Mouse (Mus musculus): Measurements from ENCODE around the gene Trappc3l. TPM values are rescaled to one million over a fixed set of nuclear protein-coding genes. Genes with fewer than 3 reads are reported as not detected.

Gene Trappc3l
- total RNA-seq, 2 experiments from 2014 or later = 0.27 to 0.55 TPM

DNA sequence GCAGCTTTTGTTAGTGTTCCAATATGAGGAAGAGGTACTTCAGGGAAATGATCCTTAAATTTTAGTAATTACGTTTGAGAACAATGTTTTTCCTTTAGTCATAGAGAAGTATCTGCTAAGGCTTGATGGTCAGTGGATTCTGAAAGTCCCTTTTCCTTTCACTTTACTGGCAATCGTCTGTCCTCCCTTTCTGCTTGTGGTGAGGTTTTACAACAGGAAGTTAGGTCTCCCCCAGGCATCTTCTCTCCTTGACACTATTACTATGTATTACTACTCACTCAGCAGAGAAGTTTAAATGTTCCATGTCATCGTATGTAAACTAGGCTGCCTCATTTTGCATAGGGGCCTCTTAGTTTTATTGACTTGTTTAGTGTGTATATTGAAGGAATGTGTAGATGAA is 52.1 kb downstream of the Trappc3l start:
- intact Hi-C loops (cut with DNase I) = no loop called here

DNA sequence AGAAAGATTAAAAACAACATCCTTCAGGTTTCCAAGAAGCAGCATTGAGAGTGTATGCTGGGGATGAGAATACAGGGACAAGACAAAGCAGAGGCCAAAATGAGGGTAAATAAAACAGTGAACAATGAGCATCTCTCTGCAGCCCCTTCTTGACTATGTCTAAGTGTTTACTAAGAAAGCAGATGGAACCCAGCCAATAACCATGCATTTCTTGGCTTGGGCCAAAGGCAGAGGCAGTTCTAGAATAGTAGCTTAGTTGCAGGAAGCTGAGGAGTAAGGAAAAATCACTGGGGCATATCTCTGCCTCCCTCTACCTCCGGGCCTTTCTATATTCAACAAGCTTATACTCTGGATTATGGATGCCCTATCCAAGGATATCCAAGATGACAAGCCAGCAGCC is 53.1 kb downstream of the Trappc3l start:
- no peak for DNase-seq (ENCODE audit: low spot score in 2 of 2)

More for the DNA sequence above, 52.1 kb downstream of the Trappc3l start:
- DNase-seq (ENCODE audit: low spot score in 2 of 2) = no peak

DNA sequence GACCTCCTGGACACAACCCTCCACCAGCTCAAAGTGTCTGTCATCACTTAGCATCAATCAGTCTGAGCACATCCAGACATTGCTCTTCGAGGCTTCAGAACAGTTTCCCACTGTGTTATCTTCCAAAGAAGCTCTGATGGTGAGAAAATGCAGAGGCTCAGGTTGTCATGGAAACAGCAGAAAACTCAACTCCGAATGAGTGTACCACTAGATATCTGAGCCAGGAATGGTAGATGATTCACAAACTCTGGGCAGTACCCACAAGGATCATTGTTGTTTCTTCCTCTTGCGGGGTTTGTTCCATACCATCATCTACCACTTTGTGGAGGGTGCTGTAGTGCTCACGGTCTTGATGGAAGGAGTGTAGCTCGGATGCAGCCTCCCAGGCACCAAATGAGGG is 54.5 kb downstream of the Trappc3l start:
- DNase-seq (ENCODE audit: low spot score in 2 of 2) = peak; percentile 61 to 91
- intact Hi-C loops (cut with DNase I) = no loop called here

More for the DNA sequence above, 53.1 kb downstream of the Trappc3l start:
- intact Hi-C loops (cut with DNase I) = no loop called here

DNA sequence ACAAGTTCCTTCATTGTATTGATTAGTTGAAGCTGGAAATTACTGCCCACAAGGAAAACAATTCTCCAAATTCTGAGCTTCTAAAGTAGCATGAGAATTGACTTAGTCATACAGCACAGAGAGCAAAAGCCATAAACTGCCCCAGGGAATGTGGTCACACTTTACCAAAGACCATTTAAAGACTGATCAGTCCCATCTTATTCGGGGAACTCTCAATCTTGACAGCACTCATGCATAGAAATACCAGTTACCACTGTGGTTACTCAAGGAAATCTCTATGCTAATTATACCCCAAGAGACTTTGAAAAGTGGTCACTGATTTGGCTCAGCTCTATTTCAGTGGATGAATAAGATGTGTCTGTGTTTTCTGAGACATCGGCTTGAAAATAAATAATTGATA is 57.8 kb downstream of the Trappc3l start:
- intact Hi-C loops (cut with DNase I) = loop anchor here (5.0 kb wide), 1 partner anchor 58 kb away; the partner anchor contains the start of gene Trappc3l

DNA sequence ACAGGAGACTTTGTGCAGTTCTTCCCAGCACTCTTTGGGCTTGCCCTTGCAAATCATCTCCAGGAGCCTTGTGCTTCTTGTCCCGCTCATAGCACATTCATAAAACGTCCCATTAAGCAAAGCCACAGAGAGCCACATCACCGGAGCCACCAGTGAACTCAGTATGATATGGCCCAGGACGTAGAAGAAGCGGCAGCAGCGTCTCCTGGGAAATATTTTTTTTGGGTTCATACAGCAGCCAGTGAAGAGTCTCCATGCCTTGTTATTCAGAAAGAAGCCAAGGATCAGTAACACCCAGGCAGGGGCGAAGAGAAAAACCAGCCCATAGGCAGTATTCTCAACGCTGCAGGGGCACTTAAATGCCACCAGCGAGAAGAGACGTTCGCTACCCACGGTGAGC is 58.6 kb downstream of the Trappc3l start:
- intact Hi-C loops (cut with DNase I) = loop anchor here (1.0 to 5.0 kb wide), 2 partner anchors 59 to 111 kb away; partner anchors contain the start of genes Dse and Trappc3l
- DNase-seq (ENCODE audit: low spot score in 2 of 2) = peak in 1 of 2 experiments; percentile 8

More for the DNA sequence above, 57.8 kb downstream of the Trappc3l start:
- no peak for DNase-seq (ENCODE audit: low spot score in 2 of 2)

DNA sequence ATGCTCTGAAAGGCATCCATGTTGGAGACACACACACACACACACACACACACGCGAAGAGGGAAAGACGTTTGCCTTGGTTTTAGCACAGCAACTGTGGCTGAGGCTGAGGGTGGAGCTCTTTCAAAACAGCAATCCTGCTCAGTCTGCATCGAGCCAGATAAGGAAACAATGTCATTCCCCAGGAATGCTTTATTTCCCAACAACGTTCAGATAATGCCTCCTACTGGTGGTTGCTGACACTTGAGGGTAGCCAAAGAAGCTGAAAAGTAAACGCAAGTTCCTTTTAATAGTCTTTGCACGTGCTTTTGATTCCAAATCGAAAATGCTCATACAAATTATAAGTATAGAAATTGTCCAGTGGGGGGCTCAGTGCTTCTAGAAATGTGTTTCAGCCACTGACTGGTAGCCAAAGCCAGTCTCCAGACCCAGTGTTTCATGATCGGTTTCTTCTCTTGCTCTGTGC is 59.1 kb downstream of the Trappc3l start, which contains the start of gene Calhm5:
Gene Calhm5, minus strand, starts transcription at position 102 of the 466 bp plus-strand sequence.
- peak; percentile 51 to 70 for DNase-seq (ENCODE audit: low spot score in 2 of 2)
- intact Hi-C loops (cut with DNase I) = loop anchor here (1.0 to 5.0 kb wide), 2 partner anchors 59 to 111 kb away; partner anchors contain the start of genes Dse and Trappc3l

DNA sequence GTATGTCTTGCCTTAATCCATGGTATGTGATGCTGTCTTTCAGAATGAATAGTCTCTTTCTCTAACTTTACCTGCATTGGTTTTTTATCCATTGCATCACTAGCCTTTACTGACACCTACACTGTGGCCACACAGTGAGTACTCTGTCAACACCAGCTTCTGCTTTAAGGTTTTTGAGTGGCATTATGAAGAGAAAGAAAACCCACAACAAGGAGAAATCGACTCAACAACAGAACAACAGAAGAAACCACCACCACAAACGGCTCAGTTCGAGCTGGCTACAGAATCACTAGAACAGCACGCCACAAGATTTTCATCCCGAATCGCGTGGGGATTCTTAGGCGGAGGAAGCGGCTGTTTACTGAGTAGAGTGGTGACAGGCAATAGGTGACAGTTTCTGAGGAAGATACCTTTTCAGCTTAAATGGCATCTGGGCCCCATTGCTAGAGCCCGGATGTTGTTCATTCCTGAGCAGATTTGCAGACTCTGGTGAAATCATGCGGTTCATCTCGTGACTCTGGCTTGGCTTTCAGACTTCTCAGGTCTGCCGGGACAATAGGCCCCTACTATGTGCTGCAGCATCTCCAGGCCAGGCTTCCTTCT is 73.6 kb downstream of the Trappc3l start:
- intact Hi-C loops (cut with DNase I) = no loop called here
- DNase-seq (ENCODE audit: low spot score in 2 of 2) = no peak

DNA sequence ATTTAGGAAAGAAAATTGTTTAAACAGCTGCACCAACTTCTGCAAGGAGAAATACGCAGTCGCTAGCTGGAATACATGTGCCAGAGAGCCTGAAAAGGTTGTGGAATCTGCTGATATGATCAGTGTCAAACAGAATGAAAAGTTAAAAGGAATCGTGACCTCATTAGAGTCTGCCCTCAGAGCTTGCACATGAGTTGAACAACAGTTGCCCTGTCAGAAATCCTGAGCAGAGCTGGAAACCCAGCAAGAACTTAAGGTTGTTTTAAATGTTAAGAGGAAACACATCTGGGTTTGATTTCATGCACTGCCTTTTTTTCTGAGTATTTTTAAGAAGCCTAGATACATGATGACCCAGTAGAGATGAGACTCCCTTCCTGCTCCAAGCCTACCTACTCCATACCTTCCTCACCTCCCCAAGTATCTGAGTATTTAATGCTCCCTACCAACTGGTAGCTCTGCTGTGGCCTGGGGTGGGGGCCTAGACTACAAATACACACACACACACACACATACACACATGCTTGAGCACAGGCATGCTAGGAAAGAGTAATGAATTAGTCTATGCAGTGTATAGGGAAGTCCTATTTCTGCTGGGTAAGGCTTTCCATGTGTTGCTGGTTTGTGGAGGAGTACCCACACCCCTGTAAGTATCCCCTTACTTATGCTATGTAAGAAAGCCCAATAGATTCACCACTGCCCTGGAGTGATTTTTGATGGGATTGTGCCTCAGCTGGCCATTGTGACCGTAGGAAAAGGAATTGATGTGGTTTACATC is 74.8 kb downstream of the Trappc3l start:
- DNase-seq (ENCODE audit: low spot score in 2 of 2) = no peak
- intact Hi-C loops (cut with DNase I) = no loop called here

DNA sequence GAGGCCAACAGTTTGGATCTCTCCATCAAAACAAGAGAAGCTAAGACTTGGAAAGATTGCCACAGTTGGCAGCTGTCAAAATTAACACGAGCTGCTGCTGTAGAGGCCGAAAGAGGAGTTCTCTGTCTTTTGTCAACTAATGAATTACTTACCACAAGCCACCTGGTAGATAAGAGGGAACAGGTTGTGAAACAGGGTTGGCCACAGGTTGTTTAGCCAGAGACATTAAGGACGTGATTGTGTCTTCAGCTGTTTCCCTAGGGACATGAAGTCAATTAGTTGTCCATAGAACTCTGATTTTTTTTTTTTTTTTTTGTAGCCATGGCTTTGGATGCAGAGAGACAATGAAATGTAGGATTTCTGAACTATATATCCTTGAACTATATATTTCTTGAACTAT is 79.7 kb downstream of the Trappc3l start:
- no peak for DNase-seq (ENCODE audit: low spot score in 2 of 2)
- intact Hi-C loops (cut with DNase I) = no loop called here

DNA sequence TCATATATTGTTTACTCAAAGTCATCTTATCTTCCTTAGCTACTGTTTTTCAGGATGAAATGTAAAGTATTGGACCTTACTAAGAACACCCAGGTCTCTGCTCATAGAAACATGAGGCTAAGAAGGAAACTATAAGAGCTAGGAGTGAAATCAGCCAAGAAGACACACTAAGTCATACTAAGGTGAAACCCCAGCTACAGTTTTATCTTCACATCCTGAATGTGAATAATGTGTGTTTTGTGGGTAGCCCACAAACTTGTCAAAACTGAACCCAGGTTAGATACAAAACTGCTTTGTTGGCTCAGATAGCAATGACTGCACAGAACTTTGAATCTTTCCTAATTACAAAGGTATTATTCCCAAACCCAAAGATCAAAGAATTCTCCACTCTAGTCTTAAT is 80.4 kb downstream of the Trappc3l start:
- intact Hi-C loops (cut with DNase I) = no loop called here
- no peak for DNase-seq (ENCODE audit: low spot score in 2 of 2)

DNA sequence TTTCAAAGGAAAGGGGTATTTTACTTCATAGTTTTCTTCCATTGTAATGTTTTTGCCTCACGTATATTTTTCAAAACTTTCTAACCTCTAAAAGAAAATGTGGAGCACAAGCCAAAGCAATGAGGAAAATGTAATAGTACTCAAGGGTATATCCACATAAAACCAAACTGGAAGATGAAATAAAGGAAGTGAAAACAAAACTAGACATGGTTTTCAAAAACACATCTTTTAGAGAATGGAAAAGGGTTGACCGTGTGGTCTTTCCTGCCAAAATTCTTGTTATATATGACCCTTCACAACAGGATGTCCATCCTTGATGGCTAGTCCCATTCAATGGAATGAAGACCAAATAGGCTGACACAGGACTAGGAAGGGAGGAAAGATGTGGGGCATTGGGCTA is 81.0 kb downstream of the Trappc3l start:
- no peak for DNase-seq (ENCODE audit: low spot score in 2 of 2)
- intact Hi-C loops (cut with DNase I) = no loop called here

DNA sequence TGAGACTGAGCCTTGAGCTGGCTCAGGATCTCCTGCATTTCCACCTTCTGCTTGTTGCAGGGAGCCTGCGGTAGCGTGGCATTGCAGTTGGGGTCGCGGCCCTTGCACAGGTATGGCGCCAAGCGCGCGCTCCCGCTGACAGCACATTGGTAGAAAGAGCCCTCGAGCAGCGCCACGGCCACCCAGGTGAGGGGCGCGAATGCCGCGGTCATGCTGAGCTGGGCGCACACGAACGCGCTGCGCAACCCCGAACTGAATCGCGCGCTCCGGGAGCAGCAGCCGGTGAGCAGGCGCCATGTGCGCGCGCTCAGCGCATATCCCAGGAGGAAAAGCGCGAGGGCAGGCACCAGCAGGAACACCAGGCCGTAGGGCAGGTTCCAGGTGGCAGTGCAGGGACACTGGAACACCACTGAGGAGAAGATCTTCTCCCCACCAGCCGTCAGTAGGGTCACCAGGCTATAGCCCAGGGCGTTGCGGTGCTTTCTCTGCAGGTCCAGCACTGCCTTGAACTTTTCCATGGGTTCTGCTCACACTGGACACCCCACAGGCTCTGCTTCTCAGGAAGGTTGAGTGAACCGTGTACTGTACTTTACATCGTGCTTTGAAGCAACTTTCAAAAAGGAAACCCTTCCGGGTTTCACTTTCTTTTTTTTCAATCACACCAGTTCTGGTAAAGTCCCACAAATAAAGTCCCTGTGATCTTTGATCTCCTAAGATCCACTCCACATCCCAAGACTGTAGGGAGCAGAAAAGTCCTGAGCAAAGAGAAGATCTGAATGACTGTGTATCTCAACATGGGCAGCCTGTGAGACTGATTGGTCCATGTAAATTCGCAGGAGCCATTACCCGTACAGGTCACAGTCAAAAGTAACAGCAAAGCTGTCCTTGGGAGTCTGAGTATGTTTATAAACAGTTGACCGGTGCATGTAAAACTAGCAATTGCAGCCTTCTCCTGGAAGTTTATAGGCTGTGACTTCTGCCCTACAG is 90.3 kb downstream of the Trappc3l start, which contains the start of gene Calhm6:
Gene Calhm6, minus strand, starts transcription at position 593 of the 987 bp plus-strand sequence.
- peak; percentile 39 to 45 for DNase-seq (ENCODE audit: low spot score in 2 of 2)
- intact Hi-C loops (cut with DNase I) = no loop called here

DNA sequence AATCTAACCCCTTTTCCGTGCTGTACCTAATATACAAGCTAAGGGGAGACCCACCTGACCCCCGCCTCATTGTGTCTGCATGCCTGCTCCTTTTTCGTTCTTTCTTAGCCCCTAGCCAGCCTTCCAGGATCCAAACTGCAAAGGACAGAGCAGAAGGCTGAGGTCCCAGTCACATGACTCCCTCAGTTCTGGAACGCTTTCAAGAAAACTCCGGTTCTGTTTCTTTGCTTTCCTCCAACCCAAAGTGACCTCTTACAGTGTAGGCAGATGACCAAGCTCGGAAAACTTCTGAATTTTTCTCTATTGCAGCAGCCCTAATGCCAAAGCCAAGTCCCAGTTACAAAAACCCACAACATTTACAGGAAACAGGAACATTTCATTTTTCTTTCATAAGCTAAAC is 91.0 kb downstream of the Trappc3l start:
- intact Hi-C loops (cut with DNase I) = no loop called here

DNA sequence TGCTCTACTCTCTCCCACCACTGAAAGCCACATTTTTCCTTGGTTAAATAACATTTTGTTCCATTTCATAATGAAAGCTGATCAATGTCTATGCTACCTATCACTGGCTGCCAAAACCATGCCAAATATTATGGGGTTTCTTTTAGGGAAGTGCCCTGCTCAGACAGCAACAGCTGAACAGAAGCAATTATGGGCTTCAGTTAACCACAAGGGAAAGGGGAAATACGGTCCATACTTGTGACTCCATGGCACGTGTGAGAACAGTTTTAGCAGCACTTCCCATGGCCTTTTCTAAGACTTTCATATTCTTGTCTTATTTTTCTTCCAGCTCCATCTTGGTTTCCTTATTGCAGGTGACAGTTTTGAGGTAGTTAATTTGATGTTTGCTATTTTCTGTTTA is 94.0 kb downstream of the Trappc3l start:
- DNase-seq (ENCODE audit: low spot score in 2 of 2) = no peak
- intact Hi-C loops (cut with DNase I) = no loop called here

More for the DNA sequence above, 91.0 kb downstream of the Trappc3l start:
- no peak for DNase-seq (ENCODE audit: low spot score in 2 of 2)

DNA sequence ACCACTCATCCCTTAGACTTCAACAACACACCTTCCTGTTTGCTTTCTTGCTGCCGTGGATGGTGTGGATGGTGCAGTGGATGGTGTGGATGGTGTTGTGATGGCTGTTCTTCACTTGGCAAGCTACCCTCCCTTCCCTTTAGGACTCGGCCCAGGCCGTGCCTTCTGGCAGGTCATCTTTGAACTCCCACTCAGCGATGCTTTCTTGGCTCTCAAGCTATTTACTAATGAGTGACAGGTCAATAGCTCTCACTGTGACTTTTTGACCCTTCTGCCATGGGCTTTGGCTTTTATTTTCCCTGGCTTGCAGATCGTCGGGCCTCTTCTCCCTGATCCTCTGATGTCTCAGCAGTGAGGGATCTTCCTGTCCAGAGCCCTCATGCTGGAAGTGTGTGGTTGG is 99.0 kb downstream of the Trappc3l start:
- DNase-seq (ENCODE audit: low spot score in 2 of 2) = no peak
- intact Hi-C loops (cut with DNase I) = no loop called here

DNA sequence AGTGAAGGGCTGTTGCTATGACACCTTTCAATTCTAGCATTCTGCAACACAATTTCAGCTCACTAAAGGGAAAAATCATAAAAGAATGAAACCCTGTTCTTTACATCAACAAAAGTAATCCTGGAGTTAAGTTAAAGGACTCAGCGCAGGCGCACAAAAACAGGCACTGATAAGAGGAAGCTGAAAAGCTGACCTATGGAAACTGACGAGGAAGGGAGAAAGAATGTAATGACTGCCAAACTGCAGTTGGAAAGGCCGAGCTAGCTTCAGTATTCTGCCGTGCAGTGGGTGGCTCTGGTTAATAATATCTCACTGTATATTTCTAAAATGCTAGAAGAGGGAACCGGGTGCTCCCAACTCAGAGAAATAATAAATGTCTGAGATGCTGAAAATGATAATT is 100.6 kb downstream of the Trappc3l start:
- intact Hi-C loops (cut with DNase I) = no loop called here
- DNase-seq (ENCODE audit: low spot score in 2 of 2) = no peak

DNA sequence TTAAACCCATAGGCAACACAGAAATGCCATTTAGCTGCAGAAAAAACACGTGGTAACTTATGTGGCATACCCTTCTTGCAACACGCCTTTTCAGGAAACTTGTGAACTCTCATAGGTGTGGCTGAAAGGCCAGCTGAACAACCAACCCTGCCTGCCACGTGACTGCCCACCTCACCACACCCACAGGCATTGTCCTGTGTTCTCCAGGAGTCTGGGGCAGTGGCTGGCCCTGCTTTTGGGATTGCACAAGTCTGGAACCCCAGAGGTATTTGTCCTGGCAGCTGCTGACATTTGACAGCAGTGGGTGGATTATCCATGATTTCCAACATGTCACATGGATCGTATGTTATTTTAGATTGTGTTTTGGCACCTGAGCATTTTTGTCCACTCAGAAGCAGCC is 102.4 kb downstream of the Trappc3l start:
- intact Hi-C loops (cut with DNase I) = no loop called here
- no peak for DNase-seq (ENCODE audit: low spot score in 2 of 2)

DNA sequence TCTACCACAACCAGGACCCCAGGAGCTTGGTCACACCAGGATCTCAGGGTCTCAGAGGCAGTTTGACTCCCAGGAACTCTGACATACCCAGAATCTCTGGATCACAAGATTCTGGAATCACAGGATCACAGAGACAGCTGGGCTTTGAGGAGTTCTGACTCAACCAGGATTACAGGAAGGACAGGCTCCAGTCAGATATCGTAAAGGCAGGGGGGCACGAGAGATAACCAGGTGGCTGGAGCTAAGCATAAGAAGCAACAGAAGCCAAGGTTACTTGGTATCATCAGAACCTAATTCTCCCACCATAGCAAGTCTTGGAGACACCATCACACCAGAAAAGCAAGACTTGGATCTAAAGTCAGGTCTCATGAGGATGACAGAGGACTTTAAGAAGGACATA is 104.3 kb downstream of the Trappc3l start:
- DNase-seq (ENCODE audit: low spot score in 2 of 2) = no peak
- intact Hi-C loops (cut with DNase I) = no loop called here

DNA sequence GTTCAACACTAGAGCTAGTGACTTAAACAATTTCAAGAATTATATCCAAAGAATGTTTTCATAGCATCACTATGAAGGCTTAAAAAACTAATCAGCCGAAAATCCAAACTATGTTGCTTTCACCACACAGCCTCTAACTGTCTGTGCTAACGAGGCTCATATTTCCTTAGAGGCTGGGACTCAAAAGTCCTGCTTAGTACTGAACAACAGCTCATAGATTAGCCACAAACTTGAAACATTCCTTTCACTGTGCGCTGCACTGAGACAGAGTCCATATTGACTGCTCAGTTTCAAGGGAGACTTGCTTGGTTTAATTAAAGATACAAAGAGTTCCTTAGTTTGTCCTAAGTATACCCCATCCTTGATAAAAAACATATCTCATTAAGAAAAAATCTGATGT is 112.4 kb downstream of the Trappc3l start:
- DNase-seq (ENCODE audit: low spot score in 2 of 2) = no peak
- intact Hi-C loops (cut with DNase I) = loop anchor here (5.0 kb wide), 2 partner anchors 133 to 178 kb away; partner anchors contain the start of gene Tspyl1
